Comparison of ENCODE assay signal across 25 mouse cellular contexts in genomic region chr7:79256716-79257115, GRCm38 (mm10). TPM values are rescaled to one million over a fixed set of nuclear protein-coding genes. Genes with fewer than 3 reads are reported as not detected.
DNase-seq lines count a peak whose midpoint lies in the region; ATAC-seq and TF ChIP-seq lines count a peak whose summit lies in the region.
"Had no signal": no experiment of that assay in that cellular context is flagged by ENCODE, and none has a peak within 500 bp of the region (broad histone marks: within the 10 kb centered on the region; RNA-seq: fewer than 3 reads in every experiment).

No protein-coding gene starts in this region.

- H3K4me2 ChIP-seq in intestine, embryonic 15.5 days (replicated peaks): no peak overlapping the region
- no peak overlapping the region for H3K4me2 ChIP-seq in liver, postnatal 0 days (ENCODE audit: low read depth, low read length)
- H3K4me2 ChIP-seq: embryonic facial prominence, embryonic 13.5 days; forebrain, embryonic 13.5 days; midbrain, embryonic 11.5 days; stomach, embryonic 15.5 days had no signal

- TF ChIP-seq EP300 in liver, postnatal 0 days (IDR thresholded peaks at IDR 0.05; ENCODE audit: low read depth): peak; percentile 84

- no peaks in the 10 kb centered on the region for H3K27me3 ChIP-seq in intestine, embryonic 15.5 days (replicated peaks)
- H3K27me3 ChIP-seq in liver, postnatal 0 days (ENCODE audit: insufficient read depth, low read length): no peaks in the 10 kb centered on the region
- no peaks in the 10 kb centered on the region for H3K27me3 ChIP-seq in thymus, adult 2 months (ENCODE audit: control insufficient read depth, insufficient read depth, low read length)
- H3K27me3 ChIP-seq: embryonic facial prominence, embryonic 13.5 days; forebrain, embryonic 13.5 days; stomach, embryonic 15.5 days had no signal

- H3K4me3 ChIP-seq in intestine, embryonic 15.5 days (replicated peaks): no peak overlapping the region
- H3K4me3 ChIP-seq in liver, postnatal 0 days (ENCODE audit: low read depth, low read length): no peak overlapping the region
- H3K4me3 ChIP-seq in thymus, adult 2 months (ENCODE audit: control insufficient read depth, insufficient read depth, low read length): no peak overlapping the region
- H3K4me3 ChIP-seq: embryonic facial prominence, embryonic 13.5 days; erythroblast, embryonic 14.5 days; forebrain, embryonic 13.5 days; heart, embryonic 10.5 days; limb, embryonic 10.5 days; stomach, embryonic 15.5 days had no signal

- H3K9me3 ChIP-seq in intestine, embryonic 15.5 days: no peaks in the 10 kb centered on the region
- H3K9me3 ChIP-seq in liver, postnatal 0 days (ENCODE audit: low read length): no peaks in the 10 kb centered on the region
- H3K9me3 ChIP-seq: embryonic facial prominence, embryonic 13.5 days; forebrain, embryonic 13.5 days; heart, embryonic 10.5 days; limb, embryonic 10.5 days; stomach, embryonic 15.5 days had no signal

- WGBS in intestine, embryonic 15.5 days: 67% methylated on average over 4 of the region's 4 CpGs
- WGBS in liver, postnatal 0 days (ENCODE audit: insufficient replicate concordance): 69% methylated on average over 4 of the region's 4 CpGs
- 98% methylated on average over 4 of the region's 4 CpGs for WGBS in thymus, adult 2 months

- peak; percentile 84 for ATAC-seq in intestine, embryonic 15.5 days
- ATAC-seq in liver, postnatal 0 days: peak; percentile 82
- no peak for ATAC-seq in erythroid progenitor cell, adult 5-6 weeks (replicated peaks; ENCODE audit: low FRiP score, poor library complexity, severe bottlenecking)
- ATAC-seq: activated CD4-positive, CD25-positive, alpha-beta regulatory T cell, adult 4 months; forebrain, embryonic 13.5 days; hindbrain, embryonic 16.5 days; lung, postnatal 0 days had no signal

- TF ChIP-seq CTCF in liver, postnatal 0 days (IDR thresholded peaks at IDR 0.05; ENCODE audit: low read depth): no peak
- TF ChIP-seq CTCF in thymus, adult 2 months (IDR thresholded peaks at IDR 0.05; ENCODE audit: borderline replicate concordance, control insufficient read depth, extremely low read depth, insufficient read depth, low read length, poor library complexity): no peak

- no peak overlapping the region for H3K9ac ChIP-seq in intestine, embryonic 15.5 days
- H3K9ac ChIP-seq in liver, postnatal 0 days (replicated peaks): no peak overlapping the region
- H3K9ac ChIP-seq: embryonic facial prominence, embryonic 13.5 days; forebrain, embryonic 13.5 days; liver, embryonic 14.5 days; stomach, embryonic 15.5 days had no signal

- 0 out of 2 replicates have a peak, but pooled peaks cover 3% of the 10 kb centered on the region for H3K4me1 ChIP-seq in intestine, embryonic 15.5 days (replicated peaks)
- peaks cover 26% of the 10 kb centered on the region for H3K4me1 ChIP-seq in liver, postnatal 0 days (ENCODE audit: insufficient read depth)
- no peaks in the 10 kb centered on the region for H3K4me1 ChIP-seq in thymus, adult 2 months (replicated peaks; ENCODE audit: control insufficient read depth, insufficient read depth, low read length)
- H3K4me1 ChIP-seq: embryonic facial prominence, embryonic 13.5 days; forebrain, embryonic 13.5 days; heart, embryonic 10.5 days; limb, embryonic 10.5 days; stomach, embryonic 15.5 days had no signal

- H3K36me3 ChIP-seq in intestine, embryonic 15.5 days: no peaks in the 10 kb centered on the region
- no peaks in the 10 kb centered on the region for H3K36me3 ChIP-seq in liver, postnatal 0 days (replicated peaks; ENCODE audit: insufficient read depth, low read length)
- no peaks in the 10 kb centered on the region for H3K36me3 ChIP-seq in thymus, adult 2 months (ENCODE audit: control insufficient read depth, insufficient read depth, low read length)
- H3K36me3 ChIP-seq: embryonic facial prominence, embryonic 13.5 days; heart, embryonic 10.5 days; limb, embryonic 10.5 days; stomach, embryonic 15.5 days had no signal

- no peak for TF ChIP-seq POLR2A in thymus, adult 2 months (IDR thresholded peaks at IDR 0.05; ENCODE audit: control insufficient read depth, extremely low read depth, insufficient read depth, low read length, poor library complexity)

- peak; percentile 63 for DNase-seq in kidney, adult 11 months
- DNase-seq in kidney, postnatal 4 days: no peak
- DNase-seq in kidney, postnatal 25 days: peak; percentile 73 to 83
- peak; percentile 65 for DNase-seq in liver, postnatal 0 days
- no peak for DNase-seq in right cerebral cortex, postnatal 25 days
- DNase-seq in thymus, adult 2 months: no peak
- DNase-seq: adrenal gland, adult 8-10 months; cerebellum, adult 18-20 months; cerebellum, postnatal 25 days; embryo, embryonic 11 days; right cerebral cortex, postnatal 4 days had no signal

- peak overlapping the region; percentile 44; the same call in 1 of the 2 replicates for H3K27ac ChIP-seq in intestine, embryonic 15.5 days
- peak overlapping the region; percentile 85 for H3K27ac ChIP-seq in liver, postnatal 0 days (ENCODE audit: low read depth)
- H3K27ac ChIP-seq in thymus, adult 2 months (ENCODE audit: control insufficient read depth, insufficient read depth, low read length): no peak overlapping the region
- H3K27ac ChIP-seq: embryonic facial prominence, embryonic 13.5 days; forebrain, embryonic 13.5 days; heart, embryonic 10.5 days; kidney, postnatal 0 days; limb, embryonic 10.5 days; liver, embryonic 14.5 days; stomach, embryonic 15.5 days had no signal

RNA-seq across cellular contexts. Expression of gene Abhd2, which starts 16.3 kb away (rescaled TPM):
- polyA plus RNA-seq in intestine, embryonic 15.5 days (2015; fragmentation: Nextera tagmentation; extraction: Ambion mirVana): 14.3 and 16.3 TPM in 2 replicates
- polyA plus RNA-seq in liver, postnatal 0 days (2015; fragmentation: Nextera tagmentation; extraction: Ambion mirVana): 38.2 and 49.3 TPM in 2 replicates
- 32.5 and 34.0 TPM in 2 replicates for polyA plus RNA-seq in thymus, adult 2 months (2012; rRNA removed)
- total RNA-seq in erythroid progenitor cell, adult 5-6 weeks (2015; ENCODE audit: low replicate concordance): 39.0 and 39.6 TPM in 2 replicates
- total RNA-seq in erythroid progenitor cell, adult 5-6 weeks (2017; ENCODE audit: low replicate concordance): 21.9 and 27.0 TPM in 2 replicates

Comparison
In these comparisons a context has a peak if more than half of its experiments do, and no peak if none do; other contexts are left out.
1. DNase-seq: peak in kidney, adult 11 months (single experiment), kidney, postnatal 25 days (2 of 2) and liver, postnatal 0 days (single experiment); none in kidney, postnatal 4 days (0 of 2), right cerebral cortex, postnatal 25 days (single experiment) and thymus, adult 2 months (single experiment).